Mouse (Mus musculus) fibroblast of lung, adult 2 months (primary cell): ENCODE results near the gene Smim22.

Experiments used
- DNase-seq: peaks from one replicate; pipeline ENCODE4 v3.0.0-alpha.2; 2011; ENCODE audit warnings: low read depth

Gene Smim22

DNA sequence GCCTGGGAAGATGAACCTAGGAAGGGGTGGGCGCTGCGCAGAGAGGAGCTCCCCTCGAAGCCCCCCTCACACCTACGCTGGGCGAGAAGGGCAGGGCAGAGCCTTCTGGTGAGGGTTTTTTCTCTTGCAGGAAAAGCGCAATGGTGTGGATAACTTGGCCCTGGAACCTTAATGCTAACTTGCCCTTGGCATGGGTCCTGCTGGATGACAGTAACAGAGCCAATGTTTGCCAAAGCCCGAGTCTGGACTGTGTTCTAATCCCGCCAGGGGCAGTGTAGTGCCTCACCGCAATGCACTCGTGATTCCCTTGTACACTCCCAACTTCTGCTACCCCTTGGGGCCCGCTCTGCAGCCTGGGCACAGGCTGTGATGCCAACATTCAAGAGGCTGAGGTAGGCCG lies 988 bp downstream of the Smim22 start:
- no peak for DNase-seq

DNA sequence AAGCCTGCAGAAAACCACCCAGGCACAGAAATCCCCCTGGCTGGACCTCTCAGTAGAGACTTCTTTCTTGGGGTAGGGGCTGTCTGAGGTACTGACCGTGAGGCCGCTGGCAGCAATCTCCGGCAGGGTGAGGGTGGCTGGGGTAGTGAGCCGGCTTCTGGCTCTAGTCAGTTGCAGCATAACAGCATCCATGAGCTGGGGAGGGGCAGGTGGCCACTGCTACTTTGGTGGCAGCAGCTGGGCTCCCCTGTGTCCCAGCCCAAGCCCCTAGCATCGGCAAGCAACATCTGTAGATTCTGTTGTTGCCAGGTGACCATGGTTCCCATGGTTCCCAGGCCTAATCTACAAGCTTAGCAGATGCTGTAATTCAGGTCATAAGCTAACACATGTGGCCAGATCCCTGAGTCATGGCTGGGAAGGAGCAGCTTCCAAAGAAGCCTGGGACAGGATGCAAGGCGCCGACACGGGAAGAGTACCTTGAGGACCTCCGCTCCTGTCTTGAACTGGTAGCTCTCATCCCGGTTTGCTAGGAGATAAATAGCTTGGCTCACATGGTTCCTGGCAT lies 3.4 kb downstream of the Smim22 start:
- no peak for DNase-seq

DNA sequence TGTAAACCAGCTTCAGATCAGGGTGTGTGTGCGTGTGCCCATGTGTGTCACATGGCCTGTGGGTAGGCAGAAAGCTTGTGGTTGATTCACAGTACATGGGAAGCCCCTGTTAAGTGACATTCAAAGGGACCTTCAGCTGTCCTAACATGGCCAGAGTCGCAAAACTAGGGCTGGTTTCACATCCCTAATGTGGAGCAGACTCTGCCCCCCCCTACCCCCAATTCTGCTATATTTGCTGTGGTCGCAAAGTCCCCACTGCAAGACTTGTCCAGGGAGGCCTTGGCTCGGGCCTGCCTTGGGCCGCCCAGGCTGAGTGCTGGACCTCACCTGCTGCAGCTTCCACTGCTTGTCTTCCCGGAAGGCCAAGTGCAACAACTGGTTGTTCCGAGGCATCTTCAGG lies 4.2 kb downstream of the Smim22 start:
- no peak for DNase-seq

DNA sequence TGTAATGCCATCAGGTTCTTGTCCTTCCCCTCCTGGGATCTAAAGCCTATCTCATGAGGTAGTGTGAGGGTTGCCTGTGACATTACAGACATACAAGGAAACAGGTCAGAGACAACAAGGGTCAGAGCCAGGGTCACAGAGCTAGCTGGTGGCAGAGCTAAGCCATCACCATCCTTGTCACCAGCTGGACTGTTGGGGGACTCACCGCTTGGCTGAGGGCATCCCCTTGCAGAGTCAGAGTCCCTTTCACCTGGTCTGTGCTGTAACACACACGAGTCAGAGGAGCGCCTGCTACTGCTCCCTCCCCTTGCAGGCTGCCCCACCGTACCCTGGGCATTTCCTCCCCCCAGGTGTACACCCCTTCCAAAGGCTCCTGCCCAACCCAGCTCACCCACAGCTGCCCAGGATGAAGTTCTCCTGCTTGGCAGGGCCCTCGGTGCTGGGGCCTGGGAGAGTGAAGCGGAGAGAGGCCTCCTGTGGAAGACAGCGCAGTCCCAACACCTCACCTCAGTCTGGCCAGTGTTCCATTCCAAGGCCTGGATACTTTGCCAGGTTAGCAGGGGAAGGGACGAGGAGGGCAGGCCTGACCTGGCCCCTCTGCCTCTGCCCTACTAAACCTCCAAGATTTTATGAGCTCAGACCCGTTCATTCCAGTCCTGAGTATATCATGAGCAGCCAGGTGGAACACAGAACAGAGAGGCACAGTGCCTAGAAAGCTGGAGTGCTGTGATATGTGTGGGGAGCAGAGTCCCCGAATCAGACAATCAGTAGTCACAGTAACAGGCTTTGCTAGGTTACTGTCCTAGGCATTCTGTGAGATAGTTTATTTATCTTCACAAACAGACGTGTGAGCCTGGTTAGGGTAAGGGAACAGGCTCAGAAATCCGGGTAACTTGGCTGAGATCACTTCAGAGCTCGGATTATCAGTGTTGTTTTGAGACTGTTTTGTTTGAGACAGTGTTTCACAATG lies 5.2 kb downstream of the Smim22 start:
- DNase-seq = no peak

DNA sequence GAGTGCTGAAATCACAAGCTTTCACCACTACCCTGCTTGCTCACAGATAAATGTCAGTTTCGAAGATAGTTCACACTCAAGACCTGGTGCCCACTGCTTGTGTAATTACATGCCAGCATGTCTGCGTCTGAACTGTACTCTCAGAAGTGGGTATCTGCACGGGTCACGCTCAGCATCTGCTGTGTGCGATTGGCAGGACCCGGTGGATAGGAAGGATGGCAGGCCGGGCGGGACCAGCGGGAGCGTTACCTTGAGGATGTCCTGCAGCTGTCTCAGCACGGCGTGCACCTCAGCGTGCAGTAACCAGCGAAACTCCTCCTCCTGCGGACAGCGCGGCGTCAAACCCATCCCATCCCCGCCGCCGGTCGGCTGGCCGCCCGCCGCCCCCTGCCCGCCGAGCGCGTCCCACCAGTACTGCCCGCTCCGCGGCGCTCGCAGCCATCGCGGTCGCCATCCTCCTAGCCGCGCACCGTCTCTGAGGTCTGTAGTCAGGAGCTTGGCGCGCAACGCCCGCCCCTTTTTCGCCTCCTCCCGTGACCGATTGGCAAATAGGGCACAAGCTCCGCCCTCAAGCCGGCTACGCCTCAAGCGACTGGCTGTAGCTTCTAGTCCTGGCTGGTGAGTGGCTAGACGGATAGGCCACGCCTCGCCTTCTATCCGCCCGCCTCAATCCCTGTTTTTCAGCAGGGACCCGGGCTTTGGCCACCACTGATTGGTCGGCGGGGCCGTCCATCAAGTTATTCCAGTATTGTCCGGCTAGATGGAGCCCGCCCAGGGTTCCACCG lies 6.2 kb downstream of the Smim22 start, which contains the start of gene Rogdi:
Rogdi (minus strand) TSS at position 500 of the 785 bp plus-strand sequence.
- DNase-seq = peak; percentile 99

DNA sequence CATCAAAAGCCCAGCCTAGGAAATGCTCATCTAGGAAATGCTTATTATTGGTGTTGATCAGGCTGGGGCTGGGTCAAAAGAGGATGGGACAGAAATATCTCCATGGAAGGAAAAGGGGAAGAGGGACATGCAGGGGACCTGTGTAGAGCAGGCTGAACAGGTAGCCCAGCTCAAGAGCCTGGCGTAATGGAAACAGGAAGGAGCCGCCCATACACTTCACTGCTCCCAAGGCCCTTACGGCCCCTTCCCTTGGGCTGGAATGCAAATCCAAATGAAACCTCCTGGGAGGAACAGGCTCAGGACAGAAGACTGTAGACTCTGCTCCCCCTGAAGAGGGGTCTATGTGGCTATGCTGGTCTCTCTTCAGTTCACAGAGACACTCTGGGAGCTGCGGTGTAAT lies 7.5 kb downstream of the Smim22 start:
- no peak for DNase-seq

DNA sequence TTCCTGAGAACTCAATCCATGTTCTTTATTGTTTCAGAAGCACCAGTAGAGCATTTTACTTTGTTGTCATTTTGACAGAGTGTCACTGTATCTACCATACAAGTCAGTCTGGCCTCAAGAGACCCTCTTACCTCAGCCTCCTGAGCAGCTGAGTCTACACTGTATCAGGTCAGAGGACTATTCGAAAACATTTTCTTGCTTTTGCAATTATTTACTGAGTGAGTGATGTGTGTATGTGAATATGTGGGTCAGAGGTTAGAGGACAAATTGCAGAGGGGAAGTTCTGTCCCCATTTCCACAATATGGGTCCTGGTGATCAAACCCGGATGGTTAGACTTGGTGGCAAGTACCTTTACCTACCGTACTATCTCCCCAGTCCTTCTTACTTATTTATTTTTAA lies 16.9 kb downstream of the Smim22 start:
- no peak for DNase-seq

DNA sequence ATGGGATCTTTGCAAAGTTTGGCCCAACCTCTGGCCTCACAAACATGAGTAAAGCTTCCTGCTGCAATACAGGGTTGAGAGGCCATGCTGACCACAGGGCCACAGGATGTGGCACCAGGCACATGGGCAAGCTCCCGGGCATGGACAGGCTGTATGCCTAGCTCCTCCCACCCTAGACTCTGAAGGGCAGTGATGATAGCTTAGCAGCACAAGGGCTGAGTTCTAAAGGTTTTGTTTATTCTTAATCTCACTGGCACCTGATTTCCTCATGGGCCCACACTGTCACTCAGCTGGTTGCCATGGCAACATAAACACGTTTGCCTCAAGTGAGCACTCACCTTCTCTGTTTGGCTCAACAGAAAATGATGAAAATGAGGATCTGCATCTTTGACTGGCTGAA lies 22.8 kb downstream of the Smim22 start:
- no peak for DNase-seq

DNA sequence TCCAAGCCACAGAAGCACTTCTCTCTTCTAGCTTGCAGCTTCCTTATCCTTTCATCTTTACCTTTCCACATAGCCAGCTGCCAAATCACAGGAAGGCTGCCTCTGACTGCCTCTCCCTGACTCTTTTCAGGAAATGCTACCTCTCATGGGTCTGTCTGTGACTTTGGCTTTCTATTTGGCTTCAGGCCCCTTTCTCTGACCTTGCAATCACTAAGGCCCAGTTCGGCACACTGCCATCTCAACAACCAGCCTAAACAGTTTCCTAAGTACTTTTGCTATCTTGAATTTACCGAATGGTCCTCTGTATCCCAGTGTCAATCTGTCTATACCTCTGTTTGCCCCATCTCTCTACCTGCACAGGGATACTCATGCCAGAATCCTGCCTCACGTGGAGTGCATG lies 28.5 kb downstream of the Smim22 start:
- no peak for DNase-seq

DNA sequence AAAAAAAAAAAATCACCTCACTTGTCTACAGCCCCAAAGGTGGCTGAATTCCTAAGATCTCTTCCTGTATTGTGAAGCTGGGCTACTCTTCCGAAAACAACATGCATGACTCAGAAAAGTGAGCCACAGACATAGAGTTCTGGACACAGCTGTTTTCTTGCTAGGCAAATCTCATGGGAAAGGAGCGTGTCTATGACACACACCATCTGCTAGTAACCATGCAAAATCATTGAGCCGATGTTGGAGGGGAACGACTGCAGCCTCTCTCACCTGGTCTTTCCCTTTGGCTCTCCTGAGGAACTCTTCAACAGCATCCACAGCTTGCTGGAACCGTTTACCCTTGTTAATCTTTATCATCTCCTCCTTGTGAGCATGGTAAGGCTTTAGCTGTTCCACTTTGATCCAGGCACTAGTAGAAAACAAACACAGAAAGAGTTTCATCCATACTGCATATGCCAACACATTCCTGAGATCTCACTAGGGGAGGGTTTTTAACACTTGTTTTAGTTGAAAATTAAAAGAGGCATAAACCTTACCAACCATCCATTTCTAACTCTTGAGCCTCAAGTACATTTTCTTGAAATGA lies 29.7 kb downstream of the Smim22 start:
- DNase-seq = no peak

DNA sequence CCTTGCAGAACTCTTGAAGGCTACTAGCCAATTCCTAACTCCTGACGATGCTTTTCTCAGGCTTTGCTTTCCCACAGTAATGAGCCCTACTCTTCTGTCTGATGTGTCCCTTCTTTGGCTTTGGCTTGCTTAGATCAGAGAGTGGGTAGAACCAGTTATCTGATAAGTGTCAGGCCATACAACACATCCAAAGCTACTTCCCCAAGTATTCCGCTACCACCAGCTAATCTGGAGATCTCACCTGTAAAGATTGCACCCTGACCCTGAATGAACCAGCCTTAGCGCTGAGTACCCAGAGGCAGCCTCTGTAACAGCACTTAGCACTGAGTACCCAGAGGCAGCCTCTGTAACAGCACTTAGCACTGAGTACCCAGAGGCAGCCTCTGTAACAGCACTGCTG lies 38.2 kb downstream of the Smim22 start:
- DNase-seq = no peak

DNA sequence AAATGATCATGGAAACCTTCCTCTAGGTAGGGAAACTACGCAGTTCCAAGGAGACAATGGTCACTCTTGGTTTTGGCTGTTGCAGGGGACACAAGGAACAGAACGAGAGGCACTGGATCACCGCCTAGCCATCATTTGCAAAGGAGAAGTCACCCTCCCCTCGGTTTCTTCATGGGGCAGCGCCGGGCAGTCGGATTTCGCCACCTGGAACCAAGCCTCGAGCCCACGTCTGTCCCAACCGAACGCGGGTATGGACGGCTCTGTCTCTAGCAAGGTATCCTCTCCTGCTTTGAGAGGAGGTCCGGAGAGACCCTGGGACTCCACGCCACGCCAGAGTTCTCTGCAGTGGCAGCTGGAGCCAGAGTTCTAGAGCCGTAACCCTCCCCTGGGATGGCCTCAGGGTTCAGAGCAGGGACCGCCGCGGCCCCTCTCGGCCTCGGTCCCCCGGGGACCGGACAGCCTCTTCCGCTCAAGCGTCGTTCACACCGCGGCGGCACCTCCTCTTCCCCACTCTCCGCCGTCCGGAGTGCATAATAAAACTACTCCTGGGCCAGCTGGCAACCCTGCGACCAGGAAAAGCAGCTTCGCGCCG lies 42.2 kb downstream of the Smim22 start:
- DNase-seq = no peak

DNA sequence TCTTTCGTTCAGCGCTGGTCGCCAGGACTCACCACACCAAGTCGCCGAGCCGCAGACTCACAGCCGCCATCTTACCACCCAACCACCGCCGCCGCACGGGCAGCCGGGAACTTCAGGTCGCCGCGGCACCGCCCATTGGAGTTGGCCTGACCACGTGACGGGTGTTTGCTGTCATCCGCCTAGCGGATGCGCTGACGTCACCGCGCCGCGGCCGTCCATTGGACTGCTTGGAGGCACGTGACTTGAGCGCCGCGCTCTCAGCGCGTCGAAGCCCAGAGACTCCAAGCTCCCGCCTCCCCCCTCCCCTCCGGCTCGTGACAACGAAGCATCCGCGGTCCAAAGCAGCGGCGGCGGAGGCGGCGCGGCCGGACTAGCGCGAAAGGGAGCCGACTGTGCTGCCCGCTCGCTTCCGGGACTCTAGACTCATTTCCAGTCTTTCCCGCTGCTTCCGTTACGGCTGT lies 42.7 kb downstream of the Smim22 start, which contains the start of the genes Glyr1 and Ubn1:
Glyr1 (minus strand) TSS at position 90 of the 461 bp plus-strand sequence.
Ubn1 (plus strand) TSS at position 284 of the 461 bp plus-strand sequence.
- DNase-seq = peak; percentile 98

DNA sequence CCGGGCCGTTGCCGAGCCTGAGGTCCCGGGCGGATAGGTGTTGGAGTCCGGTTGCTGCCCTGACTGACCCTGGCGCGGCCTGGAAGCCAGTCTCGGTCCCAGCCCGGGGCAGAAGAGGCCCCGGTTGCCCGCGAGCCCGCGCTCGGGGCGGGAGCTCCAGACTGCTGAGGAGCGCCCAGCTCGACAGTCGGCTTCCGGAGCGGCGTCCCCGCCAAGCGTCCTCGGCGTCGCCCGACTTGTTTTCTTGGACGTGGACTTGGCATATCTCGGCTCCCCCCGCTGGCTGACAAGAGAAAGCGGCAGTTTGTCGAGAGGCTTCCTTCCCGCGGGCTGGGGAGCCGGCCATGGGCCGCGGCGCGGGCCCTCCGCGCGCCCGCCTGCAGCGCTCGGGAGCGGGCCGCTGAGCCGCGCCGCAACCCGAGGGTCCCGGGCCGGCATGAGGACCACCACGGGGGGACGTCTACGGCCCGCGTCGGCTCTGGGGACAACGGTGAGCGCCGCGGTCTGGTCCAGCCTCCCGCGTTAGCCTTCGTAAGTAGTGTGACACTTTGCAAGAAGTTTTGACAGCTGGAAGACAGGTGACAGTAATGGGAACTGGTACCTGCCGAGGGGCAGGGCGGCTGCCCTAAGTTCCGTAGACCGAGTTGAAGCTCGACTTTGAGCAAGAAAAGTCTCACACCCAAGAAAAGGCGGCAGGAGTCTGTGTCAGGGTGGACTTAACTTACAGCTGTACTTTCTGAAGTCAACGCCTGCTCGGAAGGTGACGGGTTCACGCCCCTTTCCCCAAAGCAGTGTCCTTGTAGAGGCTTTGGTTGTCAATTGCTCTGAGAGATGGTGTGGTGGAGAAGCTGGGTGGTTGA lies 43.4 kb downstream of the Smim22 start:
- no peak for DNase-seq
